Mouse (Mus musculus) stomach, embryonic 16.5 days (tissue): Measurements from ENCODE around the gene Bmp2k. TPM values are rescaled to one million over a fixed set of nuclear protein-coding genes. Genes with fewer than 3 reads are reported as not detected.
A peak's percentile ranks its signal among the peaks of the same experiment; 100 is the strongest.

Experiments used
- ATAC-seq: fragments of 200-750 bp; cut with Nextera tagmentation; 2 replicates; pipeline ENCODE4 v1.8.0; 2017; ENCODE audit warnings: moderate number of reproducible peaks, moderate TSS enrichment; ENCODE audit not compliant: insufficient read depth, low FRiP score
- H3K27ac ChIP-seq: fragments of 300-500 bp; sonication (generic); 2 replicates; pipeline ENCODE4 v1.5.1; 2014; ENCODE audit warnings: low read length
- H3K27me3 ChIP-seq: fragments of 300-500 bp; sonication (generic); 2 replicates; pipeline ENCODE4 v1.6.1; 2014; ENCODE audit warnings: low read length, control low read depth, mixed read lengths; ENCODE audit not compliant: control insufficient read depth, insufficient read depth
- H3K36me3 ChIP-seq: fragments of 300-500 bp; sonication (generic); 2 replicates; pipeline ENCODE4 v1.6.1; 2014; ENCODE audit warnings: low read length; ENCODE audit not compliant: control insufficient read depth, insufficient read depth
- H3K4me1 ChIP-seq: fragments of 300-500 bp; sonication (generic); 2 replicates; pipeline ENCODE4 v1.6.1; 2014; ENCODE audit warnings: low read length, control low read depth, mixed read lengths; ENCODE audit not compliant: control insufficient read depth, insufficient read depth
- H3K4me2 ChIP-seq: fragments of 300-500 bp; sonication (generic); 2 replicates; pipeline ENCODE4 v1.6.1; 2014; ENCODE audit warnings: low read depth, low read length, mixed read lengths
- H3K4me3 ChIP-seq: fragments of 300-500 bp; sonication (generic); replicated peaks from 2 replicates; pipeline ENCODE4 v1.5.1; 2014; ENCODE audit warnings: mild to moderate bottlenecking, low read length
- H3K9ac ChIP-seq: fragments of 300-500 bp; sonication (generic); 2 replicates; pipeline ENCODE4 v1.6.1; 2014; ENCODE audit warnings: low read length
- H3K9me3 ChIP-seq: fragments of 300-500 bp; sonication (generic); replicated peaks from 2 replicates; pipeline ENCODE4 v1.6.1; 2016; ENCODE audit warnings: low read length, control low read depth; ENCODE audit not compliant: control insufficient read depth
- WGBS: fragments of 180-500 bp; shearing (Covaris S2); extraction: QIAGEN DNeasy Blood & Tissue Kit; methylation state at CpG from one replicate; pipeline ENCODE4 v1.1.7; 2014; 5-methylcytosine and 5-hydroxymethylcytosine counted together
- polyA plus RNA-seq: library from polyadenylated mRNA; unstranded; fragments of >200 nt; fragmentation: Nextera tagmentation; extraction: Ambion mirVana; gene quantifications from 2 replicates; pipeline ENCODE4 v1.2.1, GENCODE M21; 2015

Gene Bmp2k
- polyA plus RNA-seq, 1 experiment from 2014 or later = 10.2 TPM

DNA sequence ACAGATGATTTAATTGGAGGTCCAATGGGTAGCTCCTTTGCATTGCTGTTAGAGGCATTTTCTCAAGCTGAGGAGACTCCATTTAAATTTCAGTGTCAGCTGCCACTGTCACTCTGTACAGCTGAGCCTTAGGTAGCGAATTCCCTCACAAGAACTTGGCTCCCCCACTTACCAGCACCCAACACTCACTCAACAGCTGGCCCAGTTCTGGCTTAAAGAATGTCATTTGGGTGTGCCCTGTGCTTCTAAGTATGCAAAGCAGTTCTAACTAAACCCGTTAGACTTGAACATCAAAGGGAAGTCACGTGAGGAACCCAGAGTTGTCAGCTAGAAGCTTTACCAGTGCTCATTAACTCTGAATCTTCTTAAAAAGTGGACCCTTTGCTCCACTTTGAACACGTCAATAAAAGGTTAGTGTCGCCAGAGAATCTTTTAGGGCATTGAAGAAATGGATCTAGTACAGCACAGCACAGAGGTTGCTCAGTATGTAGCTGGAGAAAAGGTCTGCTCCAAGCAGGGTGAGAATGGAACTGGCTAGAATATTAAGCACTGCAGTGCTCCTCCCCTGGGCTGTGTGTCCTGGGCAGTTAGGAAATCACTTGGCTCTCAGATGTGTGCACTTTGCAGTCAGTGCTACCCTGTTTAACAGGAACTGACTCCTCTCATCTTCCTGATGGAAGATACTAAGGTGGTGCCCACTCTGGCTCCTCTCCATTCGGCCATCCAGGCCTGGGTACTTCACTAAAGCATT lies 92.7 kb downstream of the Bmp2k start:
- Histone ChIP-seq H3K9me3 (no peaks in the 10 kb centered on the region), H3K4me3 (no peak overlapping the region), H3K9ac (no peak overlapping the region), H3K27ac (no peak overlapping the region), H3K36me3 (peaks cover 10% of the 10 kb centered on the region; the same call in 1 of the 2 replicates), H3K4me2 (no peak overlapping the region), H3K27me3 (no peaks in the 10 kb centered on the region), H3K4me1 (no peaks in the 10 kb centered on the region)
- WGBS = 68% methylated on average over 6 of the region's 6 CpGs
- no peak for ATAC-seq

DNA sequence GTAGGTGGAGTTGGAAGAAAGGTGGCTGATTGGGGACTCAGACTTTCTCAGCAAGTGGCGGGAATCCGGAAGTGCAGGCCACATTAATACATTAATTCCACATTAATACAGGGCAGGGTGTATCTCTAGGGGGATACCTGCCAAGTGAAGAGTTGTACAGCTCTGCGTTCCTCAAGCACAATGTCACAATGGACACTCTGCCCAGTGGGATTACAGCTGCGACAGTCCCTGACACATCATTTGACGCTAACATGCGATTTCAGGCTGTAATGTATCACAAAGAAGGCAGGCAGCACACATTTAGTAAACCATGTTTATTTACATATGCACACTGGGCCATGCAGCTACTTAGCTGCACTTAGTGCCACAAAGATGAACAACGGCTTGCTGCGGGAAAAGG lies 95.5 kb downstream of the Bmp2k start:
- H3K4me2 ChIP-seq = no peak overlapping the region
- H3K36me3 ChIP-seq = no peaks in the 10 kb centered on the region
- WGBS = 59% methylated on average over 8 of the region's 8 CpGs
- no peaks in the 10 kb centered on the region for H3K4me1 ChIP-seq
- no peaks in the 10 kb centered on the region for H3K9me3 ChIP-seq
- no peak overlapping the region for H3K9ac ChIP-seq
- H3K4me3 ChIP-seq = no peak overlapping the region
- no peak for ATAC-seq
- no peak overlapping the region for H3K27ac ChIP-seq
- H3K27me3 ChIP-seq = no peaks in the 10 kb centered on the region

DNA sequence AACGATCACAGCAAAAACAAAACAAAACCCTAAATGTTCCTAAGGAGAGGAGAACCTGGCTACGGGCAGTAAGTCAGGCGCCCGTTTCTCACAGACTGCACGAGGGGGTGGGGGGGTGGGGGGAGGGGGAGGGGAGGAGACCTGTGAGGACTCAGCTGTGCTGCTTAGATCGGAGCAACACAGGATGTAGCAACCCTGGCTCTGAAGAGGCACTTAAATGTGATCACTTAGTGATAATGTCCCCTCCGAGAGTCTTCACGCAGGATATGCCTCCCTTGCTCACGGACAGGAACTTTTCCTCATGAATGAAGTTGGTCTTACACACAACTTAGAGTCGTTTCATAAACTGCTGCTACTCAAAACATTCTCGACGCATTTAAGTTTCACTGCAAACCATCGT lies 97.8 kb downstream of the Bmp2k start:
- H3K4me1 ChIP-seq = no peaks in the 10 kb centered on the region
- no peak overlapping the region for H3K9ac ChIP-seq
- H3K27ac ChIP-seq = no peak overlapping the region
- no peak for ATAC-seq
- H3K4me3 ChIP-seq = no peak overlapping the region
- no peak overlapping the region for H3K4me2 ChIP-seq
- H3K27me3 ChIP-seq = no peaks in the 10 kb centered on the region
- H3K36me3 ChIP-seq = no peaks in the 10 kb centered on the region
- 50% methylated on average over 12 of the region's 13 CpGs for WGBS
- no peaks in the 10 kb centered on the region for H3K9me3 ChIP-seq

- WGBS = 69% methylated on average over 9 of the region's 9 CpGs
- no peak overlapping the region for H3K27ac ChIP-seq
- no peaks in the 10 kb centered on the region for H3K27me3 ChIP-seq
- ATAC-seq = no peak
- no peak overlapping the region for H3K4me2 ChIP-seq
- H3K9me3 ChIP-seq = no peaks in the 10 kb centered on the region
- no peaks in the 10 kb centered on the region for H3K4me1 ChIP-seq
- H3K4me3 ChIP-seq = no peak overlapping the region
- no peaks in the 10 kb centered on the region for H3K36me3 ChIP-seq
- H3K9ac ChIP-seq = no peak overlapping the region
Observed at GRCm38 (mm10) chr5:97097631-97098041, 100.1 kb downstream of the Bmp2k start.

DNA sequence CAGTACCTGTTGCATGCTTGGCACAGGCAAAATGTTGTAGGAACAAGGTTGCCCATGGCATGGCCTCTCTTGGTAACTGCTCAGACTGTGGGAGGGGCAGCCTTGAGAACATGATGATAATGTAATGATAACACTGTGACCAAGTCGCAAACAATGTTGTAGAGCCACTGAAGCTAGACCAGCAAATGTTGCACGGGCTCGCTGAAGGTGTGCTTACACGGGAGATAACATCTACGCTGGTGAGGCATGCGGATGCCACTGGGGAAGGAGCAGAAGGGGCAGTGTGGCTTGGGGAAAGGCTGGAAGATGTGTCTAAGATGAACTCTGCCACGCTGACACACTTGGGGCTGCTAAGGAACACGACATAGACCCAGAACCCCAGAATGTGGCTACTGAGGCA lies 102.5 kb downstream of the Bmp2k start:
- Histone ChIP-seq H3K9ac (no peak overlapping the region), H3K36me3 (no peaks in the 10 kb centered on the region), H3K4me2 (no peak overlapping the region), H3K27me3 (no peaks in the 10 kb centered on the region), H3K27ac (no peak overlapping the region), H3K4me3 (no peak overlapping the region), H3K4me1 (no peaks in the 10 kb centered on the region), H3K9me3 (no peaks in the 10 kb centered on the region)
- 89% methylated on average over 8 of the region's 8 CpGs for WGBS
- no peak for ATAC-seq

DNA sequence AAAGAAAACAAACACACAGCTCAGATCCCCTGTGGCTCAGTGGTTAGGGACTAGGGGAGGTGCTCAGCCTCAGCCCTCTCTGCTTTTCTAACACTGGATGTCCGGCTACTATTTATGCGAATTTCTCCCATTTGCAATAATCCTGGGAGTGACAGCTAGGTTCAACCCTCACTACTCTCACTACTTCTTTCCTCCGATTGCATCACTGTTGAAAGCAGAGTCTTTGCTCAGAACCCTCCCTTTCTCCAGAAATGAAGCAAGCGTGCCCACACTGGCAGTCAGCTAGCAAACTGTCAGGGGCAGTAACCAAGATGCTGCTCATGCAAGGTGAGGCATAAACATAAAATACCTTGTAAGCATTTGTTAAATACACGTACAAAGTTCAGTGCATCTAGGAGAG lies 110.8 kb downstream of the Bmp2k start:
- 84% methylated on average over 5 of the region's 5 CpGs for WGBS
- Histone ChIP-seq H3K4me2 (no peak overlapping the region), H3K36me3 (no peaks in the 10 kb centered on the region), H3K4me3 (no peak overlapping the region), H3K9ac (no peak overlapping the region), H3K9me3 (no peaks in the 10 kb centered on the region), H3K27ac (no peak overlapping the region), H3K4me1 (peaks cover 4% of the 10 kb centered on the region; the same call in 1 of the 2 replicates), H3K27me3 (no peaks in the 10 kb centered on the region)
- ATAC-seq = no peak

DNA sequence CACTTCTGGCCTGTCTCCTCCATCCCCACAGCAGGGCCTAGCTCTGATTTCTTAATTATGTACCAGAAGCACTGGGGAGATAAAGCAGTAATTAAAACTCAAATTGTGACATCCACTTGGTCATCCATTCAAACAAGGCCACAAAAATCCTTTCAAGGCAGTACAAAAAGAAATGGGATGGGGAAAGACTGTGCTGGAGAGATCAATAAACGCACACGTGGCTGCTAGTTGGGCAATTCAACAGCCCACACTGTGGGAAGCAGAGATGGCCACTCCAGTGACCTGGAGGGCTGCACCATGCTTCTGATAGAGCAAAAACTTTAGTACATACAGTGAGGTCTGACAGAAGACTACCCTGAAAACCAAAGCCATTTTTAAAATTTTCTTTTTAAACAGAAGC lies 112.6 kb downstream of the Bmp2k start:
- Histone ChIP-seq H3K4me2 (no peak overlapping the region), H3K9ac (no peak overlapping the region), H3K4me1 (peaks cover 4% of the 10 kb centered on the region; the same call in 1 of the 2 replicates), H3K4me3 (no peak overlapping the region), H3K36me3 (no peaks in the 10 kb centered on the region), H3K9me3 (no peaks in the 10 kb centered on the region), H3K27ac (no peak overlapping the region), H3K27me3 (no peaks in the 10 kb centered on the region)
- WGBS = 41% methylated on average over 2 of the region's 2 CpGs
- no peak for ATAC-seq

DNA sequence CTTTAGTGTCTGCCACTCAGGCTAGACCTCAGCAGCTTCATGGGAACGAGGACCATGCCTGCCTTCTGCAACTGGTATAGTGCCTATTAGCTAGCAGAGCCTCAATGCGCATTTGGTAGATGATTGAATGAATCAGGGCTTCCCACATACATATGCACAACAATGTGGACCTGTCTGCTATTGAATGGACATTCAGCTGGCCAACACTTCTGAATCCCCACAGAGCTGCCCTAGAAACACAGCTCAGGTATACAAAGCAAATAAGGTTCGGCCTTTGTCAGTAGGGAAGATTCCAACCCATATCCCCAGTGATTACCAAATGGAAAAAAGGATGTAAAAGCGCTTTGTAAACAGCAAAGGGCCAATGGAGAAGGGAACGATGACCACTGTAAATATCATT lies 113.2 kb downstream of the Bmp2k start:
- Histone ChIP-seq H3K4me3 (peak overlapping the region; percentile 74), H3K27ac (no peak overlapping the region), H3K9me3 (no peaks in the 10 kb centered on the region), H3K4me2 (peak overlapping the region; percentile 72), H3K9ac (peak overlapping the region; percentile 74), H3K27me3 (no peaks in the 10 kb centered on the region), H3K4me1 (peaks cover 4% of the 10 kb centered on the region; the same call in 1 of the 2 replicates), H3K36me3 (no peaks in the 10 kb centered on the region)
- no peak for ATAC-seq
- 24% methylated on average over 5 of the region's 5 CpGs for WGBS

DNA sequence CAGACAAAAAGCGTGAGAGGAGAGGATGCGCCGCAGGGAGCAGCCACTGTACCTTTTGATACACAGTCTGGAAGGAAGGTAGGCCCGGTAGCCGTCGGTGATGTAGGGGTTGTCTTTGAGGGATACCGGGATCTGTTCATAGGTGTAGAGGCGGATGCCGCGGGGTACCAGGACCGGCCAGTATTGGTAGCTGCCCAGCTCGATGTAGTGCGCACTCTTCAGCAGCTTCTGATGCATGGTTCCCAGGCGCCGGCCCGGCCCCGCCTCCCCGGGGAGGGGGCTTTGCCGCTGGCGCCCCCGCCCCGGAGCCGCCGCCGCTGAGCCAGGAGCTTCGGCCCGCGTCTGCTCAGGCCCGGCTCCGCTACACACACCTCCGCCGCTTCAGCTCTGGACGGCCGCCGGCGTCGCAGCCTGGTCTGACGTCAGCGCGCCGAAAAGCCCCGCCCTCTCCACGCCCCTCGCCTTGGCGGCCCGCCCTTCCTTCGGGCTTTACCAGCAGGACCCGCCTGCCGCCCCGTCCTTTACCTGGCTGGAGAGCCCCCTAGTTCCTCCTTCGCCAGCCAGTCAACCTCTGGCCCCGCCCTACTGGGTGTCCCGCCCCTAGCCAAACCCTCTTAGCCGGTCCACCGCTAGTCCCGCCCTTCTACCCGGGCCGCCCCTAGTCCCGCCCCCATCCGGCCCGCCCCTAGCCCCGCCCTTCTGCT lies 113.9 kb downstream of the Bmp2k start, which contains the start of gene Paqr3:
Gene Paqr3, minus strand, starts transcription at position 390 of the 704 bp plus-strand sequence.
- H3K36me3 ChIP-seq = no peaks in the 10 kb centered on the region
- peak within 1 kb of the TSS; percentile 74 for H3K4me3 ChIP-seq
- WGBS = under 1% methylated on average over 57 of the region's 62 CpGs
- H3K9me3 ChIP-seq = no peaks in the 10 kb centered on the region
- H3K27ac ChIP-seq = peak within 1 kb of the TSS; percentile 52; the same call in 1 of the 2 replicates
- H3K9ac ChIP-seq = peak within 1 kb of the TSS; percentile 74
- peak; percentile 99 for ATAC-seq
- H3K4me2 ChIP-seq = peak within 1 kb of the TSS; percentile 72
- H3K27me3 ChIP-seq = no peaks in the 10 kb centered on the region
- H3K4me1 ChIP-seq = peaks cover 4% of the 10 kb centered on the region; the same call in 1 of the 2 replicates
